Mouse (Mus musculus): ENCODE results near the gene Acer1.

Gene Acer1

DNA sequence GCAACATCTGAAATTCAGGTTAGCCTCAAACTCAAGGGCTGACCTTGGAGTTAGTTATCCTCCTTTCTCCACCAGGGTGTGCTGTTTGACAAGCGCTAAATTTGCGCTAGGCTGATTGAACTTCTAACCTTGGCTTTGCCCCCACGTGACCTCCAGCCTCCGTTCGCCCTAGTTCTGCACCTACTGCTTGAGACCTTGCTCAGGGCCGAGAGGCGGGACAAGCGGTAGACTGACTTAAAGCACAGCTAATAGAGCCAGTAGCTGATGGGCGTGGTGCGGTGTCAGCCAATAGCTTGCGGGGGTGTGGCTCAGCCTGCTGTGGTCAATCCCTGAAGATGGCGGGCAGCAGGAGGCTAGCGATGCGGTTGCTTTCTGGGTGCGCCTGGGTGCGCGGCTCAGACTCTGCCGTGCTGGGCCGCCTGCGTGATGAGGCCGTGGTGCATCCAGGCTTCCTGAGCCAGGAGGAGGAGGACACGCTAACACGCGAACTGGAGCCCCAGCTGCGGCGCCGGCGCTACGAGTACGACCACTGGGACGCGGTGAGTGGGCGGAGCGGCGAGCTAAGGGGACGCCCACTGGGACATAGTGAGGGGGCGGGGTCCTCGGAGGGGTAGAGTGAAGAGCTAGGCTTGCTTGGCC lies 15.2 kb upstream of the Acer1 start, which contains the start of gene Alkbh7:
Gene Alkbh7 (plus strand): TSS at position 311 of the 639 bp plus-strand sequence.
- H3K36me3 ChIP-seq (ENCODE audit: control insufficient read depth, insufficient read depth, low read length, poor library complexity, severe bottlenecking): no peaks in the 10 kb centered on the region; the same call in 1 of the 2 replicates
- H3K27me3 ChIP-seq (ENCODE audit: control insufficient read depth, insufficient read depth, low read length, poor library complexity, severe bottlenecking): no peaks in the 10 kb centered on the region
- peak; percentile 99 for DNase-seq (ENCODE audit: low read depth, low spot score)

DNA sequence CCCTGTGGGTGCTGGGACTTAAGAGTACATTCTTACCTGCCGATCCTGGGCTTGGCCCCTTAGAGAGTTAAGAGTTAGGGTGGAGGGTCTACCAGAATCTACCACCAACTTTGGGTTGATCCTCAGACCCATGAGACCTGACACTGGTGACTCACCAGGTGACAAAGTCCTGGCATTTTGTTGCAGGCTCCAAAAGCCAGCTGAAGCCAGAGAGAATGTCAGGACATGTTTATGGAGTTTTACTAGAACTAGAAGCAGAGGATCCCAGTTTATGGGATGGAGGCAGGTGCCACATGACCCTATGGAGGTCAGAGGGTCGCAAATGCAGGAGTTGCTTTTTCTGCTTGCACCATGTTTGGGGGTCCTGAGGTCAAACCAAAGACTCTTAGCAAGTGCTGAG lies 14.6 kb upstream of the Acer1 start:
- peak; percentile 31 for DNase-seq (ENCODE audit: low read depth, low spot score)
- H3K27me3 ChIP-seq (ENCODE audit: control insufficient read depth, insufficient read depth, low read length, poor library complexity, severe bottlenecking): no peaks in the 10 kb centered on the region
- H3K36me3 ChIP-seq (ENCODE audit: control insufficient read depth, insufficient read depth, low read length, poor library complexity, severe bottlenecking): no peaks in the 10 kb centered on the region; the same call in 1 of the 2 replicates

DNA sequence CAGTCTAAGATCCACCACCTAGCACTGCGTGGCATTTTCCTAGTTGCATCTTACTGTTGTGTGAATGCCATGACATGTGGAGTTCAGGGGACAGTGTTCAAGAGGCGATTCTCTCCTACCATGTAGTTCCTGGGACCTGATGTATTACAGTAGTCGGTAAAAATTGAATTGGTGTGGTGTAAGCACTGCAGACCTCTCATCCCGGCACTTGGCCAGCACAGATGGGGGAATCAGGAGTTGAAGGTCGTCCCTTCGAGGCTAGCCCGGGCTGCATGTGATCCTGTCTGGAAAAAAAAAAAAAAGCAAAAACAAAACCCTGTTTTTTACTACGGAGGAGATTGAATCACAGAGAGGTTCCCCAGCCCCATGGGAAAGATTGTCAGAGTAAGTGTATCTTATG lies 13.1 kb upstream of the Acer1 start:
- DNase-seq (ENCODE audit: low read depth, low spot score): no peak
- Histone ChIP-seq H3K27me3 (ENCODE audit: control insufficient read depth, insufficient read depth, low read length, poor library complexity, severe bottlenecking) (no peaks in the 10 kb centered on the region), H3K36me3 (ENCODE audit: control insufficient read depth, insufficient read depth, low read length, poor library complexity, severe bottlenecking) (no peaks in the 10 kb centered on the region; the same call in 1 of the 2 replicates)

DNA sequence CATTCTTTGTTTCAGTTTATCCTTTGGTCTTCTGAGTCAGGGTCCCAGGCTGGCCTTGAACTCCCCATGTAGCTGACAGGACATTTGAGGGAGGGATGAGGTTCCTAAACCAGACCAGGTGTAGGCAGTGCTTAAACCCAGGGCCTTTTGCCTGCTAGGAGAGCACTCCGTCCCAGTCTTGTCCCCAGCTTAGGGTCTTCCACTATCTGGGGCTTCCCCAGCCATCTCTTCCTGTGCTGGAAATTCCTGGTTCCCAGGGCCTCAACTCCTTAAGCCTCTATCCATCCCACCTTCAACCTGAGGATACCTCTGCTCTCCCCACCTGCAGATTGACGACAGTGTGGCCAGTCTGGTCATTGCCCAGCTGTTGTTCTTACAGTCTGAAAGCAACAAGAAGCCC lies 9.0 kb upstream of the Acer1 start:
- Histone ChIP-seq H3K36me3 (ENCODE audit: control insufficient read depth, insufficient read depth, low read length, poor library complexity, severe bottlenecking) (no peaks in the 10 kb centered on the region; the same call in 1 of the 2 replicates), H3K27me3 (ENCODE audit: control insufficient read depth, insufficient read depth, low read length, poor library complexity, severe bottlenecking) (no peaks in the 10 kb centered on the region)
- no peak for DNase-seq (ENCODE audit: low read depth, low spot score)

DNA sequence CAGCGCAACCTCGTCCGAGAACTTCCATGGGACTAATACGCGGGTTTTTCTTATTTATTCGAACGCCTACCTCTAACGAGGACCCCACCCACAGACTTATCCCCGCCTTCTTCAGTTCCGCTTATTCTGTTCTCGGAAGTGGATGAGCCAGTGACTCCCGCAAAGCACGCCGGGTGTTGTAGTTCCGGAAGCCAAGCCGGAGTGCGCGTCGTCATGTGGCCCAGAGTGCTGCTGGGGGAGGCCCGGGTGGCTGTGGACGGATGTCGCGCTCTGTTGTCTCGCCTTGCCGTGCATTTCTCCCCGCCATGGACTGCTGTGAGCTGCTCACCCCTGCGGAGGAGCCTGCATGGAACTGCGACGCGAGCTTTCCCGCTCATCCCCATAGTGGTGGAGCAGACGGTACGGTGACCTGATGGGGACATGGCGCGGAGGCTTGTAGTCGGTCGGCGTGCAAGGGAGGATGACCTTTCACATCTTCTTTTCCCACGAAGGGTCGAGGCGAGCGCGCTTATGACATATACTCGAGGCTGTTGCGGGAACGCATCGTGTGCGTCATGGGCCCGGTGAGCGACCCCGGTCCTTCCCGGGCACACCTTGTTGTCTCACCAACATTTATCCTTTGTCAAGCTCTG lies 8.3 kb upstream of the Acer1 start, which contains the start of gene Clpp:
Gene Clpp (plus strand): TSS at position 191 of the 632 bp plus-strand sequence.
- Histone ChIP-seq H3K27me3 (ENCODE audit: control insufficient read depth, insufficient read depth, low read length, poor library complexity, severe bottlenecking) (no peaks in the 10 kb centered on the region), H3K36me3 (ENCODE audit: control insufficient read depth, insufficient read depth, low read length, poor library complexity, severe bottlenecking) (no peaks in the 10 kb centered on the region; the same call in 1 of the 2 replicates)
- peak; percentile 97 for DNase-seq (ENCODE audit: low read depth, low spot score)

DNA sequence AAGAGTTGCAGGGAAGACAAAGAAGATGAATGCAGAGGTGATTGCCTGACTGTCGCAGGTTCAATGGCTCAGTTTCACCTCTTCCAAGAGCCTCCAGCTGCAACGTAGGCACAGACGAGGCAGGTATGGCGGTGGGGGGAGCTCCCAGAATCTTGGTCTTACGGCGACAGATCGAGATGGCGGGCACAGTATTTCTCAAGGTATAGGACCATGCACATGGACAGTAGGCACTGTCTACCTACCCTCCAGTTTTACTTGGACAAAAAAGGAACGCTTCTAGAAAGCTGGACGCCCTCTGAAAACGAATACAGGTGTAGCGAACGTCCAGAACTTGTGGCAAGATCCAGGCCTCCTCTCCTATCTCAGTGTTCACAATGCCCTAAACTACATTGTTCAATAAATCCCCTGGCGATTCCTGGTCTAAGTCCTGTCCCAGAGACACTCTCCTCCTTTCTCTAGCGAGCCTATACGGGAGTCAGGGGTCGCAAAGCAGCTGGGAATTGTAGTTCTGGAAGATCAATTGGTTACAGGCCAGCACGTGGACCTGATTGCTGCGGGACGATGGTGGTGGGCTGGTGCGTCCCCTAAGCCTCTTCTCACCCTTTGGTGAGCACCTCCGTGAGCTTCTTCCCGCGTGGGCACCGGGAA lies 7.7 kb upstream of the Acer1 start:
- peak; percentile 27 for DNase-seq (ENCODE audit: low read depth, low spot score)
- no peaks in the 10 kb centered on the region for H3K27me3 ChIP-seq (ENCODE audit: control insufficient read depth, insufficient read depth, low read length, poor library complexity, severe bottlenecking)
- H3K36me3 ChIP-seq (ENCODE audit: control insufficient read depth, insufficient read depth, low read length, poor library complexity, severe bottlenecking): no peaks in the 10 kb centered on the region; the same call in 1 of the 2 replicates

DNA sequence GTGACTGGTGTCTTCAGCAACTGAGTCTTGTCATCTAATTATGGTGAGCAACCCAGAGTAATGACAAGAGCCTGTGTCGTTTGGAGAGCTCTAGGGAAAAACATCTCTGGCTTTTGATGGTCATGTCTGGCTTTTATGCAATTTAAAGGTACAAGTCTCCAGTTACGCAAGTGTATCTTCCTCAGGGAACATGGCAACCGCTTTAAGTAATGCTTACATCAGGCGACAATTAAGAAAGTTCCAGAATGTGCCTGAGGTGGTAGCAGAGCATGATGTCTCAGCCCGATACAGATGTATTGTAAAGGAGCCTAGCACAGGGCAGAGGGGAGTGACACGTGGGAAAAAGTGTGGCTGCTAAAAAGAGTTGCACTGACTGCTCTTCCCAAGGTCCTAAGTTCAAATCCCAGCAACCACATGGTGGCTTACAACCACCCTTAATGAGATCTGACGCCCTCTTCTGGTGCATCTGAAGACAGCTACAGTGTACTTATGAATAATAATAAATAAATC lies 7.0 kb upstream of the Acer1 start:
- no peaks in the 10 kb centered on the region; the same call in 1 of the 2 replicates for H3K36me3 ChIP-seq (ENCODE audit: control insufficient read depth, insufficient read depth, low read length, poor library complexity, severe bottlenecking)
- no peak for DNase-seq (ENCODE audit: low read depth, low spot score)
- H3K27me3 ChIP-seq (ENCODE audit: control insufficient read depth, insufficient read depth, low read length, poor library complexity, severe bottlenecking): no peaks in the 10 kb centered on the region

DNA sequence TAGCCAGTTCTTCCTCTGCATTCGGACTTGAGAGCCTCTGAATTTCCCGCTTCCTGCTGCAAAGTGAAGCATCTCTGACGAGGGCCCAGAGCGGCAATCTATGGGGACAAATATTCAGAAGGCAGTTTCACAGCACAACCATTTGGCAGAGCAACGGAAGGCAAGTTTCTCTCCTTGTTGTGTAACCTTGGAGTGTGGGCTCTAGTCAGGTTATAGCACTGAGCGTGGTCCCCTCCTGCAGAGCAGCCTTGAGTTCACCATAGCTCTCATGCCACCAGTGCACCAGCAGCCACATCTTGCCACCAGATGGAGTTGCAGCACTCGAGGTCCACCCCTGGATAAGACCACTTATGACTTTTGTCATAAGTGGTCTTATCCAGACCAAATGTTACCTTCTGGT lies 6.5 kb upstream of the Acer1 start:
- DNase-seq (ENCODE audit: low read depth, low spot score): no peak
- Histone ChIP-seq H3K27me3 (ENCODE audit: control insufficient read depth, insufficient read depth, low read length, poor library complexity, severe bottlenecking) (no peaks in the 10 kb centered on the region), H3K36me3 (ENCODE audit: control insufficient read depth, insufficient read depth, low read length, poor library complexity, severe bottlenecking) (no peaks in the 10 kb centered on the region; the same call in 1 of the 2 replicates)

DNA sequence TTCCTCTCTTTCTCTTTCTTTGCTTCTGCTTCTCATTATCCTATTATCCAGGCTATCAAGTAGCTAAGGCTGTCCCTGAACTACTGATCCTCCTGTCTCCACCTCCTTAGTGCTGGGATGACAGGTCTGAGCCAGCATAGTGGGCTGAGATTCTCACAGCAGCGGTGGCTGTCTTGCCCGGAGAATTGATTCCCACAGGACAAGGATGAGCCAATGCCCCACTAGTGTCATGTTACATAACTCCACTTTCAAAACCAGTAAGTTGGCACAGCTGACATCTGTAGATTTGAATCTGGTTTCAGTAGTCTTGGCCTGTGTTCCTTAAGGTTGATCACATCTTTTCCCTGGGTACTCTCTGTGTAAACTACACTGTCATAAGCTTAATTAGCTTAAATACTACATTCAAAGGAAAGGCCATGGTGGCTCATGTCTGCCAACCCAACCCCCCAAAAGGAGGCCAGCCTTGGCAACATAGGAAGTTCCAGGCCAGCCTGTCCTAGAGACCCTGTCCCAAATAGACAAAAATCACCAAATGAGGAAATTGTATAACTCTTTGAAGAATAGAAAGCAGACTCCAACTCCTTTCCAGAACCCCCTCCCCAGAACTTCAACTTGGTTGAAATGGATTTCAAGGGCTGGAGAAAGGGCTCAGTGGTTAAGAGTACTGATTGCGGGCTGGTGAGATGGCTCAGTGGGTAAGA lies 4.3 kb upstream of the Acer1 start:
- H3K27me3 ChIP-seq (ENCODE audit: control insufficient read depth, insufficient read depth, low read length, poor library complexity, severe bottlenecking): no peaks in the 10 kb centered on the region
- no peak for DNase-seq (ENCODE audit: low read depth, low spot score)

DNA sequence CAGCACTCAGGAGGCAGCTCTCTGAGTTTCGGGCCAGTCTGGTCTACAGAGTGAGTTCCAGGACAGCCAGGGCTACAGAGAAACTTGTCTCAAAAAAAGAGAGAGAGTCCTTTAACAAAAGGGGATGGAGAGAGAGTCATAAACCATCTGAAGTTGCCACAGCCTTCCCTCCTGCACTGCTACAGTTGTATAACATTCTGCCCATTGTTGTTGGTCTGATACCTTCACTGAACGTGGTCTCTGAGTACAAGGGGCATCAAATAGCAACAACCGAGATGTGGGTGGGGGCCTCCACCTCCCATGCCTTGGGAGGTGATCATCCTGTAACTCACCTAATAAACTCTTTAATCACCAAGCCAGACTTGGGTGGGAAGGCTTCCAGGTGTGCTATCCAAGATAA lies 3.7 kb upstream of the Acer1 start:
- no peaks in the 10 kb centered on the region for H3K36me3 ChIP-seq (ENCODE audit: control insufficient read depth, insufficient read depth, low read length, poor library complexity, severe bottlenecking)
- no peaks in the 10 kb centered on the region for H3K27me3 ChIP-seq (ENCODE audit: control insufficient read depth, insufficient read depth, low read length, poor library complexity, severe bottlenecking)
- no peak for DNase-seq (ENCODE audit: low read depth, low spot score)

More for the DNA sequence above, 4.3 kb upstream of the Acer1 start:
- no peaks in the 10 kb centered on the region for H3K36me3 ChIP-seq (ENCODE audit: control insufficient read depth, insufficient read depth, low read length, poor library complexity, severe bottlenecking)

DNA sequence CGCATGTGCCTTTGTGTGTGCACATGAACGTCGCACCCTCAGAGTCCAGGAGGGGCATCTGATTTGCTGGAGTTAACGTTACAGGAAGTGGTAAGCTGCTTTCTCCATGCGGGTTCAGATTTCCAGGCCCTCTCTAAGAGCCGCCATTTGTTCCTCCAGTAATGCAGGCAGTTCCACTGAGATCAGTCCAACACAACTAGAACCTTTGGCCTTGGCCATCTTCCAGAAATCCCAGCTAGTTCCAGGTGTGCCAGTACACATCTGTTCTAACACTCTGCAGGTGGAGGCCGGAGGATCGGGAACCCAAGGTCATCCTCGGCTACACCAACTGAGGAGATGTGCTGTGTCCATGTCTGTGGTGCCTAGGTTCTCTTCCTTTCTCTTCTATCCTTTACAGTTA lies 3.0 kb upstream of the Acer1 start:
- no peak for DNase-seq (ENCODE audit: low read depth, low spot score)
- H3K27me3 ChIP-seq (ENCODE audit: control insufficient read depth, insufficient read depth, low read length, poor library complexity, severe bottlenecking): no peaks in the 10 kb centered on the region

DNA sequence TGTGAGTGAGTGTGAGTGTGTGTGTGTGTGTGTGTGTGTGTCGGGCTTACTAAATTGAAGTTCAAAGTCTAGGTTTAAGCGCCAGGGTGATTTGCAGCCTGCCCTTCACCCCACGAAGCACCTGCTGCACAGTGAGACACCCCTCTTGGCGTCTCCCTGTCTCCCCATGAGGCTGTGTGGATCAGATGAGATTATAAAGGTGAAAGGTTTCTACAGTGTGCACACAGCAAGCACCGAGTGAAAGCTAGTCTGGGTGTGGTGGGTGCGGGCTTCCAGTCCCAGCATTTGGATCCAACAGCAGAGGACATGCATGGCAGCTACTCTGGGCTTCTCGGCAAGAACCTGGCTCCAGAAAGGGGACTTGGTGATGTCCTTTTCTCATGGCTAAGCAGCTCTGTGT lies 877 bp downstream of the Acer1 start:
- no peaks in the 10 kb centered on the region for H3K36me3 ChIP-seq (ENCODE audit: control insufficient read depth, insufficient read depth, low read length, poor library complexity, severe bottlenecking)
- no peaks in the 10 kb centered on the region for H3K27me3 ChIP-seq (ENCODE audit: control insufficient read depth, insufficient read depth, low read length, poor library complexity, severe bottlenecking)
- no peak for DNase-seq (ENCODE audit: low read depth, low spot score)

More for the DNA sequence above, 3.0 kb upstream of the Acer1 start:
- H3K36me3 ChIP-seq (ENCODE audit: control insufficient read depth, insufficient read depth, low read length, poor library complexity, severe bottlenecking): no peaks in the 10 kb centered on the region

DNA sequence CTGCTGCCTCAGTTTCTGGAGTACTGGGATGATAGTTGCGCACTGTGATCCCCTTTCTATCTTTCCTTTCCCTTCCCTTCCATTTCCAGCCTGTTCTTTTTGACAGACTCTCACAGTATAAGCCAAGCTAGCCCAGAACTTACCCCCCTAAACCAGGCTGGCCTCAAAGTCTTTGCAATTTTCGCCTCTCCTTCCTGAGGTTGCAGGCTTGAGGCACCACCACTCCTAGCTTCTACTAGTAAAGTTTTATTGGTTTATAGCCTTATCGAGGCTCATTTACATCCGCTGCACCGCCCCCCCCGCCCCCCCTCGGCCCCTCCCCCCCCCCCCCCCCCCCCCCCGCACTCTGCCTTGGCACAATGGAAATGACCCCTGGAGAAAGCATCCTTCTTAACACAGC lies 2.4 kb downstream of the Acer1 start:
- DNase-seq (ENCODE audit: low read depth, low spot score): no peak
- no peaks in the 10 kb centered on the region for H3K36me3 ChIP-seq (ENCODE audit: control insufficient read depth, insufficient read depth, low read length, poor library complexity, severe bottlenecking)
- H3K27me3 ChIP-seq (ENCODE audit: control insufficient read depth, insufficient read depth, low read length, poor library complexity, severe bottlenecking): no peaks in the 10 kb centered on the region

DNA sequence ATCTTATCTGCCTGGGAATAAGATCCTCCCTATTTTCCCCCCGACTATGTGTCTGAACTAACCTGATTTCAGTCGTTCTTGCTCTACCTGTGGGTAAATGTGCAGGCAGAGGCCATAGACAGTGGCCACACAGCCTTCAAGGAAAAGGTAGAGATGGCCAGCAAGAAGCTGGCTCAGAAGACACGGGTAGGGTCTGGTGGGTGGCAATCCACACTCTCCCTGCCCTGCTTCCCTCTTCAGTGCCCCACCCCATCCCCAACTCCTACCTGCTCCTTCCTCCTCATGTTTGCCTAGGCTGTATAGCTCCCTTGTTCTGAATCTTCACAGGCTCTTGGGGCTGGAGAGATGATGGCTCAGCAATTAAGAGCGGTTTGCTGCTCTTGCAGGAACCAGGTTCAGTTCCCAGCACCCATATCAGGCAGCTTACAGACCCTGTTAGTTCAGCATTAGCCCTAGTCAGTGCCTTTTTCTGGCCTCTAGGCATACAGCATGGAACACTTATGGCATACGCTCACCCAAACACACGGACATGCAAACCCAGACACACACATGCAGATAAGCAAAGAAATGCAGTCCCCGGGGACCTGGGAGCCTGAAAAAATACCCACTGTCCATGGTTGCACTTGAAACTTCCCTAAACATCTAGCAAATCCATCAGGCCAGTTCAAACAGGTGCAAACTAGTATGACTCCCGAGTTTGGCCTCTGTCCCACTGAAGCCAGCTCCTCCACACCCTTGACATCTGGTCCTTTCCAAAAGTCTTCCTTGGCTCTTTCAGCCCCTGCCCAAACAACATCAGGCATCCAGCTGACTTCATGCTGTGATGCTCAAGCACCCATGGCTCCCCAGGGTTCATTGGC lies 5.2 kb downstream of the Acer1 start:
- Histone ChIP-seq H3K27me3 (ENCODE audit: control insufficient read depth, insufficient read depth, low read length, poor library complexity, severe bottlenecking) (no peaks in the 10 kb centered on the region), H3K36me3 (ENCODE audit: control insufficient read depth, insufficient read depth, low read length, poor library complexity, severe bottlenecking) (no peaks in the 10 kb centered on the region)
- no peak for DNase-seq (ENCODE audit: low read depth, low spot score)

Data from splenic B cell, adult 2 months (primary cell).